Mouse (Mus musculus) C2C12 (cell line): ENCODE data around the gene Frmd4b. TPM values are rescaled to one million over a fixed set of nuclear protein-coding genes. Genes with fewer than 3 reads are reported as not detected.

Experiments used
- H3K27me3 ChIP-seq: one replicate; pipeline ENCODE4 v1.6.1; 2011; ENCODE audit not compliant: control insufficient read depth, insufficient read depth, insufficient read length
- H3K36me3 ChIP-seq: one replicate; pipeline ENCODE4 v1.6.1; 2011; ENCODE audit not compliant: control insufficient read depth, insufficient read depth
- H3K4me3 ChIP-seq: one replicate; pipeline ENCODE4 v1.5.1; 2011; ENCODE audit warnings: mild to moderate bottlenecking, control low read depth; ENCODE audit not compliant: poor library complexity, insufficient read depth, severe bottlenecking
- H3K79me2 ChIP-seq: one replicate; pipeline ENCODE4 v1.6.1; 2011; ENCODE audit not compliant: control insufficient read depth, insufficient read depth
- H3K79me3 ChIP-seq: one replicate; pipeline ENCODE4 v1.6.1; 2011; ENCODE audit warnings: low read depth, control low read depth
- H3ac ChIP-seq: one replicate; pipeline ENCODE3; 2011; ENCODE audit warnings: low read depth; ENCODE audit not compliant: control insufficient read depth, insufficient read length
- CEBPB ChIP-seq: IDR thresholded peaks from one replicate; pipeline ENCODE4 v1.6.1; 2011; ENCODE audit warnings: low read depth, mild to moderate bottlenecking, control low read depth, moderate library complexity
- CTCF ChIP-seq: IDR thresholded peaks from one replicate; pipeline ENCODE4 v1.5.1; 2011; ENCODE audit not compliant: control insufficient read depth, insufficient read depth, insufficient read length
- FOSL1 ChIP-seq: IDR thresholded peaks from one replicate; pipeline ENCODE4 v1.8.0; 2011; ENCODE audit warnings: mild to moderate bottlenecking, low read length; ENCODE audit not compliant: poor library complexity, insufficient read depth, severe bottlenecking
- MAX ChIP-seq: IDR thresholded peaks from one replicate; pipeline ENCODE4 v1.6.1; 2011; ENCODE audit warnings: mild to moderate bottlenecking, control low read depth
- MYOD1 ChIP-seq: IDR thresholded peaks from one replicate; pipeline ENCODE4 v1.6.1; 2011; ENCODE audit warnings: low read depth; ENCODE audit not compliant: control insufficient read depth, insufficient read length
- MYOG ChIP-seq: IDR thresholded peaks from one replicate; pipeline ENCODE4 v1.6.1; 2011; ENCODE audit not compliant: control insufficient read depth, insufficient read length; ENCODE audit errors: extremely low read depth
- USF1 ChIP-seq: IDR thresholded peaks from one replicate; pipeline ENCODE4 v1.6.1; 2011; ENCODE audit warnings: low read depth, mild to moderate bottlenecking, control low read depth, moderate library complexity
- polyA plus RNA-seq: library from polyadenylated mRNA; unstranded; fragments of >200 nt; fragmentation: generic; extraction: Trizol; gene quantifications from one replicate; pipeline ENCODE4 v1.2.1, GENCODE M21; 2012; ENCODE audit warnings: missing spikeins

Gene Frmd4b
- polyA plus RNA-seq, 1 experiment: not detected

DNA sequence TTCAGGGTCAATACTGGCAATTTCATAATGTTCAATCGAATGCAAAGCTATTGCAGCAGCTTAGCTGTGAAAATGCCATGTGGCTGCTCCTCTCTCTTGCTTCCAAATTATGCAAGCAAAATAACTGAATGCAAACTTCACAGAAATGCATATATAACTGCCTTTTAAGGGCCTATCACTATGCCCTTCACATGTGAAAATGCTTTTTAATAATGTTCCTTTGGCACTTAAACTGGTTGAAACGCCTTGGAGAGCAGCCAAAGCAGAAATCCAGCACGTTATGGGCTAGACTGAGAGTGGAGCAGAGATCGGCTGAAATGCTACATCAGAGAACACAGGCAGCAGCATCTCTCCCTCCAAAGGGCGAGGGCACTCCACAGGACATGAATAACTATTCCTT is 4.9 kb upstream of the Frmd4b start:
- no peak for TF ChIP-seq MYOD1
- no peak for TF ChIP-seq FOSL1
- no peak for TF ChIP-seq CTCF
- TF ChIP-seq CEBPB: no peak
- TF ChIP-seq MYOG: no peak
- TF ChIP-seq USF1: no peak
- no peak for TF ChIP-seq MAX
- Histone ChIP-seq H3K79me2 (no peaks in the 10 kb centered on the region), H3K4me3 (no peak overlapping the region), H3K36me3 (no peaks in the 10 kb centered on the region), H3K27me3 (peaks cover 5% of the 10 kb centered on the region), H3K79me3 (no peaks in the 10 kb centered on the region), H3ac (no peak overlapping the region)

DNA sequence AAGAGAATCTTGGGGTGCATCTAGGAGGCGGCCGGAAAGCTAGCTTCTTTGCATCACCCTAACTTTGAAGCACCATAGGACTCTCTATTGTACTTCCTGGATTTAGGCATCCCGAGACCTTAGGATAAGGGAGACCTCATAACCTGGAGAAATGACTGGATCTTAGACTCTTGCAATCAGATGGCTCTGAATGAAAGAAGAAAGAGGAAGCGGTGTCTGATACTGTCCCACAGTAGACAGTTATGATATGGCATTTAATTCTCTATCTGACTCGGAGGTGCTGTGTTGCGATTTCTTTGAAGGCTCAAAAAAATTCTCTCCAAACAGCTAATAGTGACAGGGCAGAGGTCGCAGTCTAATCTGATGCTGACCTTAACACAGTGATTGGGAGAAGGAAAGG is 433 bp upstream of the Frmd4b start:
- Histone ChIP-seq H3K79me3 (no peaks in the 10 kb centered on the region), H3ac (no peak overlapping the region), H3K27me3 (peaks cover 20% of the 10 kb centered on the region), H3K79me2 (no peaks in the 10 kb centered on the region), H3K4me3 (no peak overlapping the region), H3K36me3 (no peaks in the 10 kb centered on the region)
- TF ChIP-seq CEBPB (no peak), CTCF (no peak), MYOD1 (no peak), MAX (no peak), MYOG (no peak), FOSL1 (no peak)

DNA sequence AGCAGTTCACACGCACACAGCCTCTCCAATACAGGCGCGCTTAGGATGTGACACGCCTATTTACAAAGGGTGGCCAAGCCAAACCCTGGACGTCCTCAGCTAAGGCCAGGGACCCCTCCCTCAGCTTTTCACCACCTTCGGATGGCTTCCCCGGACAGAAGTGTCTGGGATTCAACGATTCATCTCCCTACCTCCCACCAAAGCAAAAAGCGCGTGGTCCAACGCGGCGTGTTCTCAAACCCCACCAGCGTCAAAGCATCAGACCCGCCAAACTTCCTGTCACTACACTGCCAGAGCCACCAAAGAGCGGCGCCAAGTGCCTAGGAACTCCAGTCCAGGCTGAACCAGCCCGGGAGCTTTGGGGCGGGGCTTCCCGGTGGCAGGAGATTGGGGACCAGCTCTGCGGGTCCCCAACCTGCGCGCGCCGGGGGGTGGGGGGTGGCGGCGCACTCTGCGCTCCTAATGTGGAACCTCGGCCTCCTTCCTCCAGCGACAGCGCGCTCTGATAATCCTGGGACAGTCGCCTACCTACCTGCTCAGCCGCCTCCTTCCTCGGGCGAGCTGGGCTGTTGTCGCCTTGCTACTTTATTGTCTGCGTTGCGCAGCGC is 579 bp downstream of the Frmd4b start:
- Histone ChIP-seq H3K36me3 (no peaks in the 10 kb centered on the region), H3K4me3 (no peak overlapping the region), H3K79me2 (no peaks in the 10 kb centered on the region), H3ac (no peak overlapping the region), H3K79me3 (no peaks in the 10 kb centered on the region), H3K27me3 (peaks cover 20% of the 10 kb centered on the region)
- TF ChIP-seq USF1 (no peak), CEBPB (no peak), CTCF (no peak), MYOD1 (no peak), FOSL1 (no peak), MYOG (no peak), MAX (no peak)

DNA sequence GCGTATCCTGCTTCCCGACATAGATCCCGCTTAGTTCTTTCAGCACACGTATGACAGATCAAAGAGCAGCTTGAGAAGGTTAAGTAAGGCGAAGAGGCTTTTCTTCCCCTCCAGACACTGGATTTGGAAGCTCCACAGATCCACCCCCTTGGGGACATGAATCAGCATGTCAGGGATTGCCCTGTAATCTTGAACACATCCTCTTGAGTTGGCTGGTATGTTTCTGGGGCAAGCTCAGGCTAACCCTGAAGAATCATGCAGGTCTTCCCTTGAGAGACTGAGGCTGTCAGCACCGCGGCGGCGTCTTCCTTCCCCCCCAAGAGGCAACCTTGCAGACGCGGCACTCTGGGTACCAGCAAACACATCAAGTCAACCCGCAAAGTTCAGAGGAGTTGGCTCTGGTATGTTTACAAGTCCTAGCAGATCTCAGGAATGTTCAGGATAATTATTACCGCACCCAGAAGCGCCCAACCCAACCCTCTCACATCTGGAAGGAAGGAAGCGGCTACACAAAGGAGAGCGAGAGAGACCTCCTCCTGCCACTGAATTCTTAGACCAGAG is 1.4 kb downstream of the Frmd4b start:
- Histone ChIP-seq H3ac (no peak overlapping the region), H3K4me3 (no peak overlapping the region), H3K36me3 (no peaks in the 10 kb centered on the region), H3K79me3 (no peaks in the 10 kb centered on the region), H3K79me2 (no peaks in the 10 kb centered on the region), H3K27me3 (peaks cover 20% of the 10 kb centered on the region)
- no peak for TF ChIP-seq MYOD1
- TF ChIP-seq FOSL1: no peak
- no peak for TF ChIP-seq MYOG
- no peak for TF ChIP-seq CTCF
- TF ChIP-seq MAX: no peak
- no peak for TF ChIP-seq USF1
- TF ChIP-seq CEBPB: no peak

DNA sequence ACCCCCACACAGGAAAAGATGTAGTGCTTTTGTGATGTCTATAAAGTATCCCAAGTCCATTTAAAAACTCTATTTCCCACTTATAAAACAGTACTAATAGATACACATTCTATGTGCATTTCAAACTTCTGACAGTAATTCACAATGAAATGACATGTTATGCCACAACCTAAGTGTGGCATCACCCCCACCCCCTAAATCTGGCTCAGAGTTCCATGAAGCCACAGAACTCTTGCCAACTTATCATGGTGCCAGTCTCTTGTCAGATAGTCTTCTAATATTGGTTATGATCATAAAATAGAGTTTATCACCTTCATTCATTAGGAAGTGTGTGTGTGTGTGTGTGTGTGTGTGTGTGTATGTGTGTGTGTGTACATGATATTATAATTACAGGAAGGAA is 3.2 kb downstream of the Frmd4b start:
- Histone ChIP-seq H3K36me3 (no peaks in the 10 kb centered on the region), H3K4me3 (no peak overlapping the region), H3K27me3 (peaks cover 20% of the 10 kb centered on the region), H3K79me2 (no peaks in the 10 kb centered on the region), H3K79me3 (no peaks in the 10 kb centered on the region), H3ac (no peak overlapping the region)
- TF ChIP-seq MYOG (no peak), CTCF (no peak), FOSL1 (no peak), MYOD1 (no peak), USF1 (no peak), MAX (no peak), CEBPB (no peak)

DNA sequence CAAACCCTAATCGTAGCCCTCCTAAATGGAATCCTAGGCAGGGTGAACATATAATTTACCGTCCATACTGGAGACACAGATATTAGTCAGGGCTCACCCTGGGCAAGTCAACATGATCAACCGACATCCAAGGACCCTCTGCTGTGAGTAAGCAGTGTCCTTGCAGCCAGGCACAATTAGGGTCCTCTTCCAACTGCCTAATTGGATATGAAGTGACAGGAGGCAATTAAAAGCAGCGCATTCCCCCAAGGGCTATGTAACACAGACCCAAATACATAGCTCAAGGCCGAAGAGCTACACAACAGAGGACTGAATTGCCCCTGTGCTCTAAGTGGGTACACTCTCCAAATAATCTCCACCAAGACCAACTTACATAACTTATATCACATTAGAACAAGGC is 4.5 kb downstream of the Frmd4b start:
- no peak for TF ChIP-seq USF1
- TF ChIP-seq MYOD1: no peak
- no peak for TF ChIP-seq MYOG
- no peak for TF ChIP-seq FOSL1
- TF ChIP-seq CEBPB: no peak
- no peak for TF ChIP-seq CTCF
- no peak for TF ChIP-seq MAX
- Histone ChIP-seq H3ac (no peak overlapping the region), H3K36me3 (no peaks in the 10 kb centered on the region), H3K4me3 (no peak overlapping the region), H3K79me2 (no peaks in the 10 kb centered on the region), H3K27me3 (peaks cover 20% of the 10 kb centered on the region), H3K79me3 (no peaks in the 10 kb centered on the region)
